Mouse (Mus musculus) embryo, embryonic 9.5 days (tissue): ENCODE results near the gene Pofut2.

Source experiments
- DNase-seq: peaks from one replicate; pipeline ENCODE4 v3.0.0-alpha.2; 2017; ENCODE audit errors: extremely low spot score

Gene Pofut2

DNA sequence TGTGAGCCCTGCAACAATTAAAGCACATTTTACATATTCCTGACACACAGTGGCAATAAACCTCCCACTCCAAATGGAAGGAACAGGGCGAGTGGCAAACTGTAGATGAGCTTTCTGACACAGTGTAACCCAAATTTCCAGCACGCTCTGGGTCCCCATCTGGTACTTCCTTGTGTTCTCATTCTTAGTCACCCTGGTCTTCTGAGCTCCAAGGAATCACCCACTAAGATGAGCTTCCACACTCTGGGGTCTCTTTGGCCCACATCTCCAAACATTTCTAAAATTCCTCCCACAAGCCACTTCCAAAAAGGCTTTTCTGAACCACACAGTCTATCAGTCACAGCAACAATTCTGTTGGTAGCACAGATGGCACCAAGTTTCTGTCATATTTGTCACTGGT is 56.7 kb downstream of the Pofut2 start:
- DNase-seq, result no peak
